Mouse (Mus musculus) large intestine, adult 2 months (tissue): ENCODE measurements at regions not wholly inside any gene's neighbourhood (a gene's known extent, or its start where the extent isn't known, plus 50 kb on each side); places are given as distances from the start of the nearest gene placed in this dataset.

ENCODE experiments used
- DNase-seq: peaks from one replicate; pipeline ENCODE4 v3.0.0-alpha.2; 2012; ENCODE audit warnings: low read depth, low spot score
- WGBS: fragments of 180-500 bp; shearing (Covaris S2); methylation state at CpG from one replicate; pipeline ENCODE4 v1.1.7; 2018; 5-methylcytosine and 5-hydroxymethylcytosine counted together

DNA sequence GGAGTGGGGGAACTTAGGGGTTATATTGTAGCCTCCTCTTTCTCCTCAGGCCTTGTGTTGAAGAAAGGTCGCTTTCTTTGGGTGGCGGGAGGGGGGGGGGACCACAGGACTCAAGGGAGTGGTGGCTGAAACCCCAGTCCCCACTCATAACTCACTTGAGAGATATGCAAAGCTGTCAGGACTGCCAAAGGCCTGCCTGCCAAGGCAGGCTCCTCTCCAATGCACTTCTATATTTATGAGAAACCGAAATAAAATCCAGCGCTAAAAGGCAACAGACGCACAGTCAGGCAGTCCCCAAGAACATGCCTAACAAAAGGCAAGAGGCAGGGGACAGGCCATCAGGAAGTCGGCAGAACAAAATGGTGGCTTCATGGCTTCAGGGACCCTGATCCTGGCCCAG is 97.4 kb upstream of the Tnp1 start:
- DNase-seq, result no peak
- 72% methylated on average over 6 of the region's 6 CpGs for WGBS

DNA sequence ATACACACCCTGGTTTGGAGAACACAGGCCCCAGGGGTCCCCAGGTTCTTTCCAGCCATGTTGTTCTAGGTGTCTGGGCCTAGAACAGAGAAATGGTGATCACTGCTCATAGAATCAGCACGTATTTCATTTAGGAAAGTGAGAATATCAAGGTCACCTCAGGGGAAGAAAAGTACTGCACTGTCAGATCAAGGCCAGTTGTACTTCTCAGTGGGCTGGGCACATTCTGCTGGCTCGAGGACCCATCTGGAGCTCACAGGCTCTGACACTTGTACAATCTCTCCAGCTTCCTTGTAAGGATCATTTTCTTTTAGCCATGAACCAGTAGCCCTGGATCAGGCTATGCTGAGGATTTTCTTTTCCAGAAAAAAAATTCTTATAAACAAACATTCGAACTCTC is 97.0 kb upstream of the Tnp1 start:
- no peak for DNase-seq
- 55% methylated on average over 3 of the region's 3 CpGs for WGBS

DNA sequence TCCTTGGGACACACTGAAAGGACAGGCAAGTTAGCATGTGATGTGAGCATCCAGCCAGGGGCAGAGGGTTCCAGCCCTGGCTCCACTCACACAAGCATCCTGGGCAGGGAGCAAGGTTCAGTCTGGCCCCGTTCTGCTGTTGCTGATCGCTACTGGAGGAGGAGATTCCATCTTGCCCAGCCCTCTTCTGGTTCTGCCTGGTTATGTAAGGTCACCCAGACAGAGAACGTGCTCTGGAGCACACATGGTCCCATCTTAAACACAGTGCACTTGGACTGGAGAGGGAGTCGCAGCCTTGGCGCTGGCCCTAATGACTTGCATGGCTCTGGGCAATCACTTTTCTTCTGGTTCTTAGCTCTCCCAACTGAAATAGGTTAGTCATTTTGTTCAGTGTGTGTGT is 96.2 kb upstream of the Tnp1 start:
- WGBS, result 83% methylated on average over 5 of the region's 5 CpGs
- no peak for DNase-seq

DNA sequence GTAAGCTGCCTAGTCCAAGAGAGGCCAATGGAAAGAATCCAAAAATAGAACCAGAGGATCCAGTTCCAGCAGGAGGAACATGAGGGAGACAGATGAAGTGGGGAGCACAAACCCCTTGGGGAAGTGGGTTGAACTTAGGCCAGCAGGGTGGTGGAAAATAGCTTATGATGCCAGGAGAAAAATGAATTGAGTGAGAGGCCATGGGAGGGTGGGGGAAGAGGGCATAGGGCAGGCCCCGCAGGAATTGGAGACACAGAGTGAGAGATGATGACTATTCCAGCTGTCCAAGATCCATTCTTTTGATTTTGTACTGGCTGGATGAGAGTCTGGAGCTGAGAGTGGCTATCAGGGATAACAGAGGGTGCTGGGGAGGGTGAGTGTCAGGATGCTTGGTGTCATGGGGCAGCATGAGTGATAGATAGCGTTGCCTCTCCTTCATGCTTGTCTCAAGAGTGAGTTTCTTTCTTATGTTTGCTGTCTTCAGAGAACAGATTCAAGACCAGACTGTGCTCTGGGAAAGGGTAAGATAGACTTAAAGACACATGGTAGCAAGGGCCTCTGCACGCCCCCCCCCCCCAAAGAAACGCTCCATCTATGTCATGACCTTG is 90.3 kb upstream of the Tnp1 start:
- DNase-seq, result no peak

GRCm38 (mm10) chr1:73097645-73098440 is 82.1 kb upstream of the Tnp1 start:
- 74% methylated on average over 6 of the region's 6 CpGs for WGBS
- no peak for DNase-seq

More for the DNA sequence above, 90.3 kb upstream of the Tnp1 start:
- 76% methylated on average over 4 of the region's 4 CpGs for WGBS

GRCm38 (mm10) chr1:73089636-73090035 is 73.9 kb upstream of the Tnp1 start:
- 21% methylated on average over 3 of the region's 3 CpGs for WGBS
- DNase-seq, result no peak

DNA sequence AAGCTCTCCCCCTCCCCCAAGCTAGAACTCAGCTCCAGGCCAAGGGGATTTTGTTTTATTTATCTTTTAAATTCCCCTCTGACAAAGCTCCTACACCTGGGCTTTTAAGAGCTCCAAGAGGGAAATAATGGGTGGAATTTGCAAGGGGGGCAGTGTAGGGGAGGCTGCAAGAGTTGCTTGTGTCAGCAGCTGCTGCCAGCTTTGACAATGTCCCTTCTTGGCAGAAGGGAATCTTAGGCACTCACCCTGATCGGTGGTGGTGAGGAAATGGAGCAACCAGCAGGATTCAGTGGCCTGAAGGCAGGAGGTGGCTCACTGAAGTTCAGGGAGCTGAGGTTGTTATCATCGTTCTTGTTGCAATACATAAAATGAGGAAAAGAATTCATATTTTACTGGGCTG is 72.8 kb upstream of the Tnp1 start:
- 30% methylated on average over 2 of the region's 2 CpGs for WGBS
- no peak for DNase-seq

- WGBS, result 49% methylated on average over 2 of the region's 2 CpGs
- DNase-seq, result no peak
Measured at GRCm38 (mm10) chr1:73084946-73085345, 69.2 kb upstream of the Tnp1 start.

- WGBS, result 92% methylated on average over 3 of the region's 3 CpGs
- DNase-seq, result no peak
Measured at GRCm38 (mm10) chr1:73083396-73083795, 67.7 kb upstream of the Tnp1 start.

GRCm38 (mm10) chr1:73079518-73079917 is 63.8 kb upstream of the Tnp1 start:
- no peak for DNase-seq
- 74% methylated on average over 2 of the region's 2 CpGs for WGBS

DNA sequence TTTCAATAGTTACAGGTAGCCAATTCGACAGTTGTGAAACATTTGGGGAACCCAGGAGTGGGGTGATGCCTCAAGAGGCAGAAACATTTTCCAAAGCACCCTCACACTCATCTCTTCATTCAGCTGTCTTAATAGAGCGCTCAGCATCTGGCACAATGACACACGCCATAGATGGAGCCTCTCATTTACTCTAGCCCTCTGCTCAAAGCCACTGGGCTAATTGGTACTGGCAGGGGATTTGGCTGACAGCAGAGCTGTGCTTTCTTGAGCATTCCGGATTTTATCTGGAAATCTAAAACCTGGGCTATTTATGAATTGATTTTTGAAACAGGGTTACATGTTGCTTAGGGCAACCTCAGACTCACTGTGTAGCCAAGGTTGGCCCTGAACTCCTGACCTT is 61.4 kb upstream of the Tnp1 start:
- WGBS, result 87% methylated on average over 4 of the region's 4 CpGs
- DNase-seq, result no peak

GRCm38 (mm10) chr1:73075699-73076373 is 60.1 kb upstream of the Tnp1 start:
- WGBS, result 78% methylated on average over 6 of the region's 6 CpGs
- no peak for DNase-seq

GRCm38 (mm10) chr1:73075159-73075558 is 59.5 kb upstream of the Tnp1 start:
- no peak for DNase-seq
- WGBS, result 74% methylated on average over 2 of the region's 2 CpGs

GRCm38 (mm10) chr1:73074525-73074924 is 58.8 kb upstream of the Tnp1 start:
- DNase-seq, result no peak
- 82% methylated on average over 3 of the region's 3 CpGs for WGBS

GRCm38 (mm10) chr1:73072237-73072904 is 56.7 kb upstream of the Tnp1 start:
- 55% methylated on average over 5 of the region's 5 CpGs for WGBS
- DNase-seq, result no peak

- 50% methylated on average over 2 of the region's 2 CpGs for WGBS
- no peak for DNase-seq
Measured at GRCm38 (mm10) chr1:73070126-73070525, 54.4 kb upstream of the Tnp1 start.
